Mouse (Mus musculus) T-cell, adult 2 months (primary cell): ENCODE measurements around the gene Defa23.
"Not testable (repeated sequence)": the region's sequence is repeated elsewhere in the genome, so short reads cannot be mapped to it uniquely, and the experiment has no call there.

Source experiments
- DNase-seq: peaks from one replicate; pipeline ENCODE4 v3.0.0; 2022; ENCODE audit warnings: low spot score

Gene Defa23

GRCm38 (mm10) chr8:21054747-21055146 is at the start of gene Defa23:
Gene Defa23, plus strand, starts transcription at chr8:21055047.
- not testable (repeated sequence) for DNase-seq

- no peak for DNase-seq
These were observed 48.0 kb upstream of the Defa23 start for GRCm38 (mm10) chr8:21006801-21007200.

- not testable (repeated sequence) for DNase-seq
These were observed 46.3 kb upstream of the Defa23 start for GRCm38 (mm10) chr8:21008578-21008977.

GRCm38 (mm10) chr8:21010548-21010947 is 44.3 kb upstream of the Defa23 start:
- DNase-seq, result not testable (repeated sequence)

GRCm38 (mm10) chr8:21025245-21025644 is 29.6 kb upstream of the Defa23 start, which contains the start of gene Defa21:
Gene Defa21, plus strand, starts transcription at chr8:21025545.
- not testable (repeated sequence) for DNase-seq

GRCm38 (mm10) chr8:21064738-21065137 is 9.9 kb downstream of the Defa23 start, which contains the start of gene Defa35:
Gene Defa35, plus strand, starts transcription at chr8:21065038.
- DNase-seq, result not testable (repeated sequence)

- DNase-seq, result not testable (repeated sequence)
These were observed 29.3 kb downstream of the Defa23 start, which contains the start of gene Defa25 for GRCm38 (mm10) chr8:21084142-21084541. Gene Defa25, plus strand, starts transcription at chr8:21084442.

GRCm38 (mm10) chr8:21093106-21093505 is 38.3 kb downstream of the Defa23 start:
- no peak for DNase-seq

GRCm38 (mm10) chr8:21095950-21096349 is 41.1 kb downstream of the Defa23 start, which contains the start of gene Gm14851:
Gene Gm14851, minus strand, starts transcription at chr8:21096050.
- not testable (repeated sequence) for DNase-seq
